Mouse (Mus musculus) gastrocnemius, adult 8-10 months (tissue): ENCODE measurements around the gene Zfp318. TPM values are rescaled to one million over a fixed set of nuclear protein-coding genes. Genes with fewer than 3 reads are reported as not detected.

Source experiments
- DNase-seq, 2 experiments: peaks; one replicate each; pipeline ENCODE4 v3.0.0; 2022; ENCODE audit warnings: low spot score in 2 of 2
- total RNA-seq, 4 experiments: library from RNA; stranded (reverse); gene quantifications; 2 replicates each; pipeline ENCODE4 v1.2.4; 2022

Zfp318 gene
- total RNA-seq, result 10 to 100 TPM; 12.4 to 15.7 (median 13.4) TPM

- peak; percentile 96 to 98 for DNase-seq
Measured at GRCm38 (mm10) chr17:46383294-46384060, at the start of gene Zfp318. Gene Zfp318, plus strand, starts transcription at chr17:46383731.

GRCm38 (mm10) chr17:46336475-46336874 is 47.1 kb upstream of the Zfp318 start:
- DNase-seq, result no peak

GRCm38 (mm10) chr17:46341208-46341607 is 42.3 kb upstream of the Zfp318 start:
- no peak for DNase-seq

GRCm38 (mm10) chr17:46351026-46351700 is 32.4 kb upstream of the Zfp318 start:
- no peak for DNase-seq

- DNase-seq, result no peak
Measured at GRCm38 (mm10) chr17:46371783-46372182, 11.7 kb upstream of the Zfp318 start.

GRCm38 (mm10) chr17:46378564-46378963 is 5.0 kb upstream of the Zfp318 start:
- DNase-seq, result no peak

- DNase-seq, result no peak
Measured at GRCm38 (mm10) chr17:46384061-46384801, 700 bp downstream of the Zfp318 start.

- DNase-seq, result no peak
Measured at GRCm38 (mm10) chr17:46388200-46388599, 4.7 kb downstream of the Zfp318 start.

- DNase-seq, result no peak
Measured at GRCm38 (mm10) chr17:46393012-46393411, 9.5 kb downstream of the Zfp318 start.

GRCm38 (mm10) chr17:46394631-46395030 is 11.1 kb downstream of the Zfp318 start:
- DNase-seq, result no peak

- no peak for DNase-seq
Measured at GRCm38 (mm10) chr17:46408478-46408877, 24.9 kb downstream of the Zfp318 start.

- DNase-seq, result no peak
Measured at GRCm38 (mm10) chr17:46418628-46419027, 35.1 kb downstream of the Zfp318 start.

GRCm38 (mm10) chr17:46419717-46420116 is 36.2 kb downstream of the Zfp318 start:
- DNase-seq, result no peak

- no peak for DNase-seq
Measured at GRCm38 (mm10) chr17:46426496-46426895, 43.0 kb downstream of the Zfp318 start.

GRCm38 (mm10) chr17:46428761-46429414 is 45.4 kb downstream of the Zfp318 start, which contains the start of gene Crip3:
Gene Crip3, plus strand, starts transcription at chr17:46428926.
- no peak for DNase-seq

GRCm38 (mm10) chr17:46433627-46434026 is 50.1 kb downstream of the Zfp318 start:
- no peak for DNase-seq

- peak; percentile 36 to 46 for DNase-seq
Measured at GRCm38 (mm10) chr17:46436672-46437366, 53.3 kb downstream of the Zfp318 start.

- DNase-seq, result no peak
Measured at GRCm38 (mm10) chr17:46438298-46438873, 54.9 kb downstream of the Zfp318 start, which contains the start of gene Slc22a7. Gene Slc22a7, minus strand, starts transcription at chr17:46438457.

GRCm38 (mm10) chr17:46439176-46439575 is 55.6 kb downstream of the Zfp318 start:
- DNase-seq, result no peak

- DNase-seq, result no peak
Measured at GRCm38 (mm10) chr17:46444839-46445579, 61.5 kb downstream of the Zfp318 start.
